Mouse (Mus musculus): ENCODE measurements around the gene Bcl9. TPM values are rescaled to one million over a fixed set of nuclear protein-coding genes. Genes with fewer than 3 reads are reported as not detected.

The Bcl9 gene
- total and polyA plus RNA-seq, 3 experiments = 1.1 to 13.5 (median 3.3) TPM

- no peak overlapping the region for H3K4me2 ChIP-seq (ENCODE audit: insufficient read depth, low read depth, poor library complexity, severe bottlenecking)
- dilution Hi-C loops (cut with MboI; ENCODE audit: extremely low pct_ligation_motif_present, extremely low pct_unique_long_range_greater_than_20kb, low sequenced_read_pairs) = no loop called here
- H3K4me1 ChIP-seq (ENCODE audit: control insufficient read depth in 1 of 2, insufficient read depth in 2 of 2) = peaks cover 14 to 39% of the 10 kb centered on the region in 2 experiments
- no peaks in the 10 kb centered on the region for H3K27me3 ChIP-seq (replicated peaks)
- no peaks in the 10 kb centered on the region; the same call in 1 of the 2 replicates for H3K79me2 ChIP-seq (replicated peaks; ENCODE audit: control insufficient read depth, extremely low read depth, insufficient read depth, poor library complexity, severe bottlenecking)
- H3K27ac ChIP-seq (ENCODE audit: insufficient read depth, low read depth) = no peak overlapping the region
- no peaks in the 10 kb centered on the region for H3K36me3 ChIP-seq (replicated peaks in 1 of 2; ENCODE audit: control insufficient read depth in 1 of 2, insufficient read depth in 1 of 2, low read length in 1 of 2)
- in situ Hi-C loops (cut with MboI; ENCODE audit: low pct_ligation_motif_present, low pct_unique_long_range_greater_than_20kb, low sequenced_read_pairs) = no loop called here
- no peak for TF ChIP-seq ZMIZ1 (IDR thresholded peaks at IDR 0.05; ENCODE audit: low read depth, low read length)
- no peak for TF ChIP-seq JUN (IDR thresholded peaks at IDR 0.05; ENCODE audit: insufficient read depth, low read depth, low read length)
- TF ChIP-seq BHLHE40 (IDR thresholded peaks at IDR 0.05; ENCODE audit: low read depth, low read length) = no peak
- TF ChIP-seq CTCF (conservative IDR thresholded peaks at IDR 0.05 in 1 of 2, IDR thresholded peaks at IDR 0.05 in 1 of 2; ENCODE audit: low read depth in 2 of 2, low read length in 2 of 2) = peak in 1 of 2 experiments; percentile 21; a peak in 1 of 4 replicates
- peak; percentile 37; the same call in 1 of the 2 replicates for TF ChIP-seq TBP (conservative IDR thresholded peaks at IDR 0.05; ENCODE audit: low read depth, low read length)
- TF ChIP-seq MYC (IDR thresholded peaks at IDR 0.05; ENCODE audit: low read depth, low read length) = no peak
- TF ChIP-seq E2F4 (IDR thresholded peaks at IDR 0.05; ENCODE audit: insufficient replicate concordance, low read depth, low read length) = no peak
- no peak for TF ChIP-seq EP300 (IDR thresholded peaks at IDR 0.05; ENCODE audit: low read length)
- TF ChIP-seq NELFE (IDR thresholded peaks at IDR 0.05; ENCODE audit: low read depth, low read length) = no peak
- no peak for TF ChIP-seq CHD1 (IDR thresholded peaks at IDR 0.05; ENCODE audit: low read depth, low read length)
- no peak for TF ChIP-seq ZC3H11A (IDR thresholded peaks at IDR 0.05; ENCODE audit: low read depth, low read length)
- no peak for TF ChIP-seq JUND (conservative IDR thresholded peaks at IDR 0.05; ENCODE audit: low read depth, low read length)
- no peak for TF ChIP-seq UBTF (IDR thresholded peaks at IDR 0.05; ENCODE audit: low read depth, low read length)
- TF ChIP-seq RCOR1 (conservative IDR thresholded peaks at IDR 0.05; ENCODE audit: low read depth, low read length) = no peak
- H3K9me3 ChIP-seq (replicated peaks; ENCODE audit: low read length) = no peaks in the 10 kb centered on the region
- H3K4me3 ChIP-seq (replicated peaks in 1 of 3; ENCODE audit: low read depth in 2 of 3, low read length in 2 of 3, poor library complexity in 1 of 3) = no peak overlapping the region
- no peak for DNase-seq (ENCODE audit: extremely low read depth)
- H3K9ac ChIP-seq (ENCODE audit: insufficient read depth, low read depth) = no peak overlapping the region
Observed at GRCm38 (mm10) chr3:97230631-97231404, 66.9 kb downstream of the Bcl9 start.

GRCm38 (mm10) chr3:97228457-97228856 lies 69.3 kb downstream of the Bcl9 start:
- Histone ChIP-seq H3K4me2 (ENCODE audit: insufficient read depth, low read depth, poor library complexity, severe bottlenecking) (peak overlapping the region; percentile 58), H3K9me3 (replicated peaks; ENCODE audit: low read length) (no peaks in the 10 kb centered on the region), H3K79me2 (replicated peaks; ENCODE audit: control insufficient read depth, extremely low read depth, insufficient read depth, poor library complexity, severe bottlenecking) (no peaks in the 10 kb centered on the region; the same call in 1 of the 2 replicates), H3K4me1 (ENCODE audit: control insufficient read depth in 1 of 2, insufficient read depth in 2 of 2) (peaks cover 17 to 62% of the 10 kb centered on the region in 2 experiments), H3K4me3 (replicated peaks in 1 of 3; ENCODE audit: low read depth in 2 of 3, low read length in 2 of 3, poor library complexity in 1 of 3) (peak overlapping the region in 1 of 3 experiments; percentile 57), H3K36me3 (replicated peaks in 1 of 2; ENCODE audit: control insufficient read depth in 1 of 2, insufficient read depth in 1 of 2, low read length in 1 of 2) (no peaks in the 10 kb centered on the region), H3K9ac (ENCODE audit: insufficient read depth, low read depth) (no peak overlapping the region), H3K27me3 (replicated peaks) (no peaks in the 10 kb centered on the region), H3K27ac (ENCODE audit: insufficient read depth, low read depth) (no peak overlapping the region)
- in situ Hi-C loops (cut with MboI; ENCODE audit: low pct_ligation_motif_present, low pct_unique_long_range_greater_than_20kb, low sequenced_read_pairs) (no loop called here), dilution Hi-C loops (cut with MboI; ENCODE audit: extremely low pct_ligation_motif_present, extremely low pct_unique_long_range_greater_than_20kb, low sequenced_read_pairs) (no loop called here)
- no peak for TF ChIP-seq UBTF (IDR thresholded peaks at IDR 0.05; ENCODE audit: low read depth, low read length)
- TF ChIP-seq ZKSCAN1 (IDR thresholded peaks at IDR 0.05; ENCODE audit: borderline replicate concordance, low read depth, low read length) = no peak
- no peak for TF ChIP-seq ZMIZ1 (IDR thresholded peaks at IDR 0.05; ENCODE audit: low read depth, low read length)
- TF ChIP-seq JUN (IDR thresholded peaks at IDR 0.05; ENCODE audit: insufficient read depth, low read depth, low read length) = no peak
- TF ChIP-seq PAX5 (IDR thresholded peaks at IDR 0.05; ENCODE audit: low read length) = no peak
- TF ChIP-seq ZNF384 (IDR thresholded peaks at IDR 0.05; ENCODE audit: low read depth, low read length) = no peak
- no peak for TF ChIP-seq KAT2A (IDR thresholded peaks at IDR 0.05; ENCODE audit: insufficient replicate concordance, low read length)
- no peak for DNase-seq (ENCODE audit: extremely low read depth)

Measured in CH12.LX (cell line).